Mouse (Mus musculus) CH12.LX (cell line): ENCODE data around the gene Recql. TPM values are rescaled to one million over a fixed set of nuclear protein-coding genes. Genes with fewer than 3 reads are reported as not detected.

Experiments
- DNase-seq: peaks from one replicate; pipeline ENCODE4 v3.0.0-alpha.2; 2013; ENCODE audit errors: extremely low read depth
- H3K27ac ChIP-seq: 2 replicates; pipeline ENCODE4 v1.5.1; 2012; ENCODE audit warnings: low read depth, mild to moderate bottlenecking, control low read depth, moderate library complexity; ENCODE audit not compliant: insufficient read depth
- H3K27me3 ChIP-seq: replicated peaks from 2 replicates; pipeline ENCODE3; 2012; ENCODE audit warnings: inconsistent platforms
- H3K36me3 ChIP-seq, 2 experiments: replicated peaks in 1 of 2; 2 replicates each; pipeline versions ENCODE3 to v1.6.1; 2012; ENCODE audit warnings: inconsistent platforms in 1 of 2, low read length in 1 of 2, mild to moderate bottlenecking in 1 of 2, mixed read lengths in 1 of 2, moderate library complexity in 1 of 2; ENCODE audit not compliant: control insufficient read depth in 1 of 2, insufficient read depth in 1 of 2
- H3K4me1 ChIP-seq, 2 experiments: 2 replicates each; pipeline ENCODE4 v1.6.1; 2012; ENCODE audit warnings: inconsistent platforms in 1 of 2, moderate library complexity in 1 of 2; ENCODE audit not compliant: insufficient read depth in 2 of 2, control insufficient read depth in 1 of 2
- H3K4me2 ChIP-seq: 2 replicates; pipeline ENCODE4 v1.6.1; 2012; ENCODE audit warnings: low read depth, mild to moderate bottlenecking, control low read depth; ENCODE audit not compliant: poor library complexity, insufficient read depth, severe bottlenecking
- H3K4me3 ChIP-seq, 3 experiments: fragments of 150-350 bp in 1 of 3; sonication (generic) in 1 of 3; replicated peaks in 1 of 3; 2 replicates each; pipeline versions ENCODE3 to v1.5.1; 2011 to 2012; ENCODE audit warnings: low read depth in 2 of 3, low read length in 2 of 3, mild to moderate bottlenecking in 2 of 3, moderate library complexity in 2 of 3, control low read depth in 1 of 3, improper control_type of control experiment in 1 of 3, inconsistent platforms in 1 of 3, mixed read lengths in 1 of 3; ENCODE audit not compliant: poor library complexity in 1 of 3
- H3K79me2 ChIP-seq: replicated peaks from 2 replicates; pipeline ENCODE4 v1.6.1; 2012; ENCODE audit warnings: mild to moderate bottlenecking, moderate library complexity; ENCODE audit not compliant: control insufficient read depth, poor library complexity, insufficient read depth, severe bottlenecking; ENCODE audit errors: extremely low read depth
- H3K9ac ChIP-seq: 2 replicates; pipeline ENCODE4 v1.6.1; 2012; ENCODE audit warnings: low read depth, mild to moderate bottlenecking, control low read depth, moderate library complexity; ENCODE audit not compliant: insufficient read depth
- H3K9me3 ChIP-seq: replicated peaks from 2 replicates; pipeline ENCODE3; 2012; ENCODE audit warnings: low read length, inconsistent platforms, mixed read lengths
- BHLHE40 ChIP-seq: IDR thresholded peaks from 2 replicates; pipeline ENCODE4 v1.6.1; 2011; ENCODE audit warnings: mild to moderate bottlenecking, low read depth, low read length, improper control_type of control experiment
- ELF1 ChIP-seq: IDR thresholded peaks from 2 replicates; pipeline ENCODE4 v1.6.1; 2014; ENCODE audit warnings: low read depth, mild to moderate bottlenecking, inconsistent platforms, low read length, improper control_type of control experiment
- HCFC1 ChIP-seq: IDR thresholded peaks from 2 replicates; pipeline ENCODE4 v1.6.1; 2012; ENCODE audit warnings: low read depth, mild to moderate bottlenecking, inconsistent platforms, low read length, improper control_type of control experiment
- JUN ChIP-seq: IDR thresholded peaks from 2 replicates; pipeline ENCODE4 v1.6.1; 2011; ENCODE audit warnings: low read depth, mild to moderate bottlenecking, low read length, improper control_type of control experiment, moderate library complexity; ENCODE audit not compliant: insufficient read depth
- JUND ChIP-seq: conservative IDR thresholded peaks from 2 replicates; pipeline ENCODE4 v1.6.1; 2011; ENCODE audit warnings: low read depth, low read length, improper control_type of control experiment
- MAFK ChIP-seq: IDR thresholded peaks from 2 replicates; pipeline ENCODE4 v1.6.1; 2011; ENCODE audit warnings: low read length, improper control_type of control experiment; ENCODE audit not compliant: insufficient replicate concordance
- MAX ChIP-seq: IDR thresholded peaks from 2 replicates; pipeline ENCODE4 v1.6.1; 2011; ENCODE audit warnings: low read length, improper control_type of control experiment
- MAZ ChIP-seq: IDR thresholded peaks from 2 replicates; pipeline ENCODE4 v1.6.1; 2012; ENCODE audit warnings: low read depth, mild to moderate bottlenecking, inconsistent platforms, low read length, improper control_type of control experiment, moderate library complexity
- MEF2A ChIP-seq: IDR thresholded peaks from 2 replicates; pipeline ENCODE4 v1.6.1; 2014; ENCODE audit warnings: low read depth, mild to moderate bottlenecking, inconsistent platforms, low read length, improper control_type of control experiment, borderline replicate concordance
- MYC ChIP-seq: IDR thresholded peaks from 2 replicates; pipeline ENCODE4 v1.6.1; 2011; ENCODE audit warnings: low read depth, mild to moderate bottlenecking, improper control_type of control experiment, low read length
- NELFE ChIP-seq: IDR thresholded peaks from 2 replicates; pipeline ENCODE4 v1.6.1; 2011; ENCODE audit warnings: low read depth, low read length, improper control_type of control experiment
- POLR2A ChIP-seq: IDR thresholded peaks from 2 replicates; pipeline ENCODE4 v1.6.1; 2011; ENCODE audit warnings: low read depth, mild to moderate bottlenecking, improper control_type of control experiment, low read length
- POLR2AphosphoS2 ChIP-seq: IDR thresholded peaks from 2 replicates; pipeline ENCODE4 v1.6.1; 2011; ENCODE audit warnings: low read depth, low read length, improper control_type of control experiment
- RAD21 ChIP-seq: IDR thresholded peaks from 2 replicates; pipeline ENCODE4 v1.6.1; 2011; ENCODE audit warnings: low read depth, mild to moderate bottlenecking, low read length, improper control_type of control experiment, moderate library complexity
- USF1 ChIP-seq: IDR thresholded peaks from 2 replicates; pipeline ENCODE4 v1.6.1; 2014; ENCODE audit warnings: low read depth, mild to moderate bottlenecking, inconsistent platforms, low read length, improper control_type of control experiment
- ZC3H11A ChIP-seq: IDR thresholded peaks from 2 replicates; pipeline ENCODE4 v1.6.1; 2012; ENCODE audit warnings: low read depth, mild to moderate bottlenecking, inconsistent platforms, low read length, improper control_type of control experiment
- ZKSCAN1 ChIP-seq: IDR thresholded peaks from 2 replicates; pipeline ENCODE4 v1.6.1; 2012; ENCODE audit warnings: low read depth, inconsistent platforms, low read length, improper control_type of control experiment, borderline replicate concordance
- ZNF384 ChIP-seq: IDR thresholded peaks from 2 replicates; pipeline ENCODE4 v1.6.1; 2012; ENCODE audit warnings: low read depth, low read length, improper control_type of control experiment, inconsistent platforms
- dilution Hi-C: fragments of 300-500 bp; cut with MboI; formaldehyde crosslinking; loops from 2 replicates; pipeline ENCODE4 v1.14.3; 2020; ENCODE audit warnings: low sequenced_read_pairs; ENCODE audit not compliant: extremely low pct_unique_long_range_greater_than_20kb, extremely low pct_ligation_motif_present
- in situ Hi-C: fragments of 300-500 bp; cut with MboI; formaldehyde crosslinking; loops from 3 replicates; pipeline ENCODE4 v1.14.3; 2019; ENCODE audit warnings: low sequenced_read_pairs, low pct_ligation_motif_present, low pct_unique_long_range_greater_than_20kb, mixed read lengths
- polyA plus RNA-seq: library from polyadenylated mRNA; unstranded; fragments of >175 nt; gene quantifications from 2 replicates; pipeline ENCODE4 v1.2.1, GENCODE M21; 2012; ENCODE audit warnings: low read depth; ENCODE audit not compliant: insufficient read length
- total RNA-seq, 2 experiments: library from RNA; depleted of rRNA; stranded (reverse); fragments of 300-350 nt in 1 of 2; fragments of >200 nt in 1 of 2; gene quantifications; 2 replicates each; pipeline ENCODE4 v1.2.3; 2012 to 2014

Gene Recql
- total and polyA plus RNA-seq, 3 experiments = 24.9 to 45.4 (median 44.6) TPM

DNA sequence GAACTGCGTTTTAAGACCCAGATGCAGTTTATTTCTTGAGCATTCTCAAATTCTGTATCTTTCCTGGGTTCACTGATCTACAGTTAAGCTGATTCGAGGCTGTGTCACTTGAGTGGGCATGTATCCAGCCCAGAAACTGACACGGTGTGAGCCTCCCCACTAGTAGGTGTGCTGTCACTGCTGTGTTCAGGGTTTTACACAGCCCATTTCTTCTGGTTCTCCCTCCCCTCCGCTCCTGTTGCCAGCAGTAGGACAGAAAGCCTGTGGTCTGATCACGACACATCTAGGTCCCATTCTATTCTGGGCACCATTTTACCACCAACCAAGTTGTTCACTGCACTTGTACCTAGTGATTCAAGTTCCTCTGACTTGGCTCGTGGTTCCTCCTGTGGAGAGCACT, 8.9 kb upstream of the Recql start:
- Histone ChIP-seq H3K27me3 (no peaks in the 10 kb centered on the region), H3K27ac (no peak overlapping the region), H3K9ac (no peak overlapping the region), H3K4me1 (peaks cover 2 to 12% of the 10 kb centered on the region in 2 experiments), H3K36me3 (peaks cover 45 to 61% of the 10 kb centered on the region in 2 experiments), H3K4me2 (no peak overlapping the region), H3K4me3 (no peak overlapping the region), H3K9me3 (no peaks in the 10 kb centered on the region), H3K79me2 (peaks cover 34% of the 10 kb centered on the region)
- no peak for DNase-seq
- in situ Hi-C loops = no loop called here
- TF ChIP-seq JUND (no peak), JUN (no peak), ZNF384 (no peak), ELF1 (no peak), USF1 (no peak), ZKSCAN1 (no peak), NELFE (no peak), RAD21 (no peak), MAFK (no peak)
- dilution Hi-C loops = no loop called here

- peaks cover 44% of the 10 kb centered on the region for H3K79me2 ChIP-seq
- no peak overlapping the region for H3K9ac ChIP-seq
- peaks cover 38 to 60% of the 10 kb centered on the region in 2 experiments for H3K36me3 ChIP-seq
- no peak overlapping the region for H3K4me2 ChIP-seq
- H3K27ac ChIP-seq = no peak overlapping the region
- DNase-seq = no peak
- in situ Hi-C loops = no loop called here
- H3K4me3 ChIP-seq = no peak overlapping the region
- H3K9me3 ChIP-seq = no peaks in the 10 kb centered on the region
- dilution Hi-C loops = no loop called here
- TF ChIP-seq HCFC1 = no peak
- TF ChIP-seq ZC3H11A = no peak
- TF ChIP-seq POLR2AphosphoS2 = no peak
- no peak for TF ChIP-seq MYC
- no peaks in the 10 kb centered on the region for H3K27me3 ChIP-seq
- H3K4me1 ChIP-seq = peaks cover 8 to 21% of the 10 kb centered on the region in 2 experiments
Measured at GRCm38 (mm10) chr6:142394669-142395068, 7.8 kb upstream of the Recql start.

DNA sequence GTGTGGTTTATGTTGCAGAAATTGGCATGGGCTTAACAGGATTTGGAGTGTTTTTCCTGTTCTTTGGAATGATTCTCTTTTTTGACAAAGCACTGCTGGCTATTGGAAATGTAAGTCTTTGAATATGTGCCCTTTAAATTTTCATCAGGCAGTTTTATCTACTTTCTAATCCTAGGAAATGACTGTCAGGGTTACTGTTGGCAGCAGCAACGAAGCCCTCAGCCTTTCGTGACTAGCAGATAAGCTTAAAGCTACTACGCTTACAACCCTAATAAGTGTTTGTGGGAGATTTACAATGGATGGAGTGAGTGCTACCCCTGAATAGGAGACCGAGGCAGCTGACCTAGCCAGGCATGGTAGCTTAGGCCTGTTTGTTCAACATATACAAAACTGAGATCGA, 5.4 kb upstream of the Recql start:
- Histone ChIP-seq H3K4me3 (no peak overlapping the region), H3K9me3 (no peaks in the 10 kb centered on the region), H3K4me1 (peaks cover 11 to 36% of the 10 kb centered on the region in 2 experiments), H3K27me3 (no peaks in the 10 kb centered on the region), H3K27ac (no peak overlapping the region), H3K9ac (no peak overlapping the region), H3K4me2 (no peak overlapping the region), H3K79me2 (peaks cover 66% of the 10 kb centered on the region), H3K36me3 (peaks cover 38 to 68% of the 10 kb centered on the region in 2 experiments)
- dilution Hi-C loops (no loop called here), in situ Hi-C loops (no loop called here)
- TF ChIP-seq MAZ (no peak), ELF1 (no peak), MAX (no peak), BHLHE40 (no peak), MYC (no peak), MEF2A (no peak), POLR2A (no peak)
- no peak for DNase-seq
